Mouse (Mus musculus) neural tube, embryonic 10.5 days (tissue): ENCODE measurements around the gene Caln1.
A peak's percentile ranks its signal among the peaks of the same experiment; 100 is the strongest.

ENCODE experiments used
- DNase-seq: peaks from one replicate; pipeline ENCODE4 v3.0.0-alpha.2; 2017; ENCODE audit warnings: low spot score; ENCODE audit errors: extremely low spot score

The Caln1 gene

GRCm38 (mm10) chr5:130369237-130369636 lies at the start of gene Caln1:
Gene Caln1, plus strand, starts transcription at chr5:130369455.
- DNase-seq = no peak

GRCm38 (mm10) chr5:130319783-130320182 lies 49.5 kb upstream of the Caln1 start:
- DNase-seq = no peak

GRCm38 (mm10) chr5:130320485-130320884 lies 48.8 kb upstream of the Caln1 start:
- no peak for DNase-seq

GRCm38 (mm10) chr5:130325486-130325885 lies 43.8 kb upstream of the Caln1 start:
- DNase-seq = no peak

GRCm38 (mm10) chr5:130327615-130328263 lies 41.5 kb upstream of the Caln1 start:
- no peak for DNase-seq

GRCm38 (mm10) chr5:130328366-130328765 lies 40.9 kb upstream of the Caln1 start:
- DNase-seq = no peak

- no peak for DNase-seq
Measured at GRCm38 (mm10) chr5:130329889-130330288, 39.4 kb upstream of the Caln1 start.

- no peak for DNase-seq
Measured at GRCm38 (mm10) chr5:130330801-130331200, 38.5 kb upstream of the Caln1 start.

GRCm38 (mm10) chr5:130331206-130331605 lies 38.0 kb upstream of the Caln1 start:
- no peak for DNase-seq

GRCm38 (mm10) chr5:130333566-130333965 lies 35.7 kb upstream of the Caln1 start:
- no peak for DNase-seq

- no peak for DNase-seq
Measured at GRCm38 (mm10) chr5:130333971-130334370, 35.3 kb upstream of the Caln1 start.

- no peak for DNase-seq
Measured at GRCm38 (mm10) chr5:130335462-130335861, 33.8 kb upstream of the Caln1 start.

- no peak for DNase-seq
Measured at GRCm38 (mm10) chr5:130340656-130341055, 28.6 kb upstream of the Caln1 start.

- no peak for DNase-seq
Measured at GRCm38 (mm10) chr5:130344999-130345398, 24.3 kb upstream of the Caln1 start.

GRCm38 (mm10) chr5:130345871-130346270 lies 23.4 kb upstream of the Caln1 start:
- no peak for DNase-seq

- DNase-seq = no peak
Measured at GRCm38 (mm10) chr5:130355223-130355622, 14.0 kb upstream of the Caln1 start.

- no peak for DNase-seq
Measured at GRCm38 (mm10) chr5:130363111-130363510, 6.1 kb upstream of the Caln1 start.

- no peak for DNase-seq
Measured at GRCm38 (mm10) chr5:130363773-130364172, 5.5 kb upstream of the Caln1 start.

GRCm38 (mm10) chr5:130368236-130368635 lies 1.0 kb upstream of the Caln1 start:
- DNase-seq = no peak

- DNase-seq = no peak
Measured at GRCm38 (mm10) chr5:130375411-130375810, 6.2 kb downstream of the Caln1 start.

- peak; percentile 30 for DNase-seq
Measured at GRCm38 (mm10) chr5:130384222-130384912, 15.1 kb downstream of the Caln1 start, which contains the start of gene A330070K13Rik. Gene A330070K13Rik, minus strand, starts transcription at chr5:130384631.

GRCm38 (mm10) chr5:130386418-130386817 lies 17.2 kb downstream of the Caln1 start:
- peak; percentile 44 for DNase-seq
